Mouse (Mus musculus) heart, postnatal 0 days (tissue): Measurements from ENCODE around the gene Anks1b.

ENCODE experiments used
- CTCF ChIP-seq: IDR thresholded peaks from 2 replicates; pipeline ENCODE4 v1.5.1; 2016; ENCODE audit warnings: antibody characterized with exemption, control low read depth, low read depth
- EP300 ChIP-seq: IDR thresholded peaks from 2 replicates; pipeline ENCODE4 v1.6.1; 2016; ENCODE audit warnings: antibody characterized with exemption, low read depth

GRCm38 (mm10) chr10:90579970-90580369 lies 706.7 kb downstream of the Anks1b start:
- no peak for TF ChIP-seq CTCF
- TF ChIP-seq EP300 = no peak
